Mouse (Mus musculus) retina, embryonic 14.5 days (tissue): ENCODE results near the gene Snx30.
"Not testable (repeated sequence)": the region's sequence is repeated elsewhere in the genome, so short reads cannot be mapped to it uniquely, and the experiment has no call there.

Experiments
- DNase-seq: peaks from one replicate; pipeline ENCODE4 v3.0.0-alpha.2; 2015; ENCODE audit warnings: low spot score

Gene Snx30

DNA sequence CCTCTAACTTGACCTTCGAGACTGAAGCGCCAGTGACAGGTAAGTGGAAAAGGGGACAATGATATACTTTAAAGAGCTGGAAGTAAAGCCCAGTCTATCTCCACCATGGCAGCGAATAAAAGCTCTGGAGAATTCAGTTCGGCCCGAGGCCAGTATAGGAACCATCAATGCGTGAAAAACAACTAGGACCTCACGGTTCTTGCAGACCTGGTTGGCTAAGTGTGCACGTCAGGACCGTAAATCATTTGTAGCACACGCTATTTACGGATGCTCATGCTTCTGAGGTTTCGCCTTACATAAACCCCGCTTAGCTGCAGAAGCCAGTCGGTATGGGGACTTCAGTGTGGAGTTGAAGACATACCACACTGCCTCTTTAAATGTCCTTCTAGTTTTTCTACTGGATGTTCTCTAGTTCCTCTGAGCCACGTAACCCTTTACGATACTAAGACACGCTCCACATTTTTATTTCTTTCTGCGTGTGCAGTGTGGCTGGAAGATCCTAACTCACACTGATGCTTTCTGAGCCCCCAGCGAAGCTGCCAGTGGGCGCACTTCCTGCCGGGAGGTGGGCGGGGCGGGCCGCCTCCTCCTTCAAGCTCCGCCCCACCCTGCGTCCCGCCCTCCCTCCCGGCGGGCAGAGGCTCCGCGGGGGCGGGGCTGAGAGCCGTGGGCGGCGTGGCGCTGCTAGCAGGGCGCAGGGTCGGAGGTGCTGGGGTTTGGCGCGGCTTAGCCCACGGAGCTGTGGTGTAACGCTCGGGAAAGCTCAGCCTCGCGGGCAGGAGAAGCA lies at the start of gene Snx30:
Gene Snx30, plus strand, starts transcription at position 660 of the 787 bp plus-strand sequence.
- DNase-seq = peak; percentile 93

DNA sequence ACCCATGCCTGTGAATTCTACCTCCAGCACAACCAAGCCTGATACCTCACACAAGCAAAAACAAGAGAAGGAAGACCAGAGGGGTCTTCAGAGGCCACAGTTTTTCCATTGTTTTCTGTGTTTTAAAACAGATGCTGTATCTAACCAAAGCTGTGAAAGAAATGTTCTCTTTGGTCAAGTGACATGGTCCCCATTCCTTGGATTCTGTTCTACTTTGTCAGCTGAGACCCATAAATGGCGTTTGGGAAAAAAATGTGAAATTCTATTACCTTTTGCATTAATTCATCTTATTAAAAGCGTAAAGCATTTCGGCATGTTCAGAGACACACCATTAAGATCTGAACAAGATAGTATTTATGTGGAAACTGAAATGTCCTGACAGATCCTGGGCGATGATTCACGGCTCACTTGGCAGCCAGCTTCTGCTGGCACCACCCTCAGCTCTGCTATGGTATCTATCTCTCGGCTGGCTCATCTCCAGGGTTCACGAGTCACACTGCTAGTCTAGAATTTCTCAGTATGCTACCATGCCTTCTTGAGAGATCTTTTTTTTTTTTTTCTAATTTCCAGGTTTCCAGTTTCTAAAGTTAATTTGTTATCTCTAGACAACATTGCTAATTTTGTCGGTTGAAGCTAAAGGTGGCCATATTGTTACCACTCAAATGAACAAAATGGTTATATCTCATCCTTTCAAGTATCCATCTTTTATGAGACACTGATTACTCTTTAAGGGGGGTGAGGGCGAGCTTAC lies 49.1 kb upstream of the Snx30 start:
- no peak for DNase-seq

DNA sequence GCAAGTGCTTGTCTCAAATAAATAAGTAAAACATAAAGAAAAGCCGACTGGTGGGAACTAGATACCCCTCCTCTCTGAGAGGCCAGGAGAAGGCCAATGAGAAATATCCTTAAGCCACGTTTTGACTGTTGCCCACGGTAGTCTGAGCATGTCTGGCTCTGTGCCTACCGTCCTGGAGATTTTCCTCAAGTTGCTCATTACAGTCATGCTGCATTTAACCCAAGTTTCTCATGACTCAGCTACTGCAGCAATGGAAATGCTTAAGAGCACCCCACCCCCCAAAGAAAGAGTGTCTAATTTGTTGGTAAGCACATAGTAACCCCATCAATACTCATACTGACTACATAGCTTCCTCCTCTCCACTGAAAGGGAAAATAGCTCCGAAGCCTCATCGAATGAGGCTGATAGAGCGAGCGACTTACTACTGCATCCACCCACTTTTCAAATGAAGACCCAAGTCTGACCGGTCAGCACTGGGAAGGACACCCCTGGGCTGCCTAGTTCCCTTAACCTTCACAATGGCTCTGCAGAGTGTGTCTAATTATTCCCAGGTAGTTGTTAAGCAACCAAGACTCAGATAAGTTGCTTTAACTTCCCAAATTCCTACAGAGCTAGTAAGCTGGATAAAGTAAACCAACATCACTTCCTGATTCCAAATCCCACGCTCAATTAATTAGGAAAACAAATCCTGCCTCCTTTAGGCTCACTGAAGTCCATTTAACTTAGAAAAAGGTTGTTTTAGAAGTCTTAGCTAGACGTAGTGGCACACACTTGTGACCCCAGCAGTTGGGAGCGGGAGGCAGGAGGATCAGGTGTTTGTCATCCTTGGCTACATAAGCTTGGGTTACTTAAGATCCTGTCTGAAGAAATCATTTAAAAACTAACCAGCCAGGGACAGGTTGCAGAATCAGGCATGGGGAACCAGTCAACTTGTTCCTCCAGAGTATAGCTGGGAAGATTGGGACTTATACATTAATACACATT lies 47.9 kb upstream of the Snx30 start:
- no peak for DNase-seq

DNA sequence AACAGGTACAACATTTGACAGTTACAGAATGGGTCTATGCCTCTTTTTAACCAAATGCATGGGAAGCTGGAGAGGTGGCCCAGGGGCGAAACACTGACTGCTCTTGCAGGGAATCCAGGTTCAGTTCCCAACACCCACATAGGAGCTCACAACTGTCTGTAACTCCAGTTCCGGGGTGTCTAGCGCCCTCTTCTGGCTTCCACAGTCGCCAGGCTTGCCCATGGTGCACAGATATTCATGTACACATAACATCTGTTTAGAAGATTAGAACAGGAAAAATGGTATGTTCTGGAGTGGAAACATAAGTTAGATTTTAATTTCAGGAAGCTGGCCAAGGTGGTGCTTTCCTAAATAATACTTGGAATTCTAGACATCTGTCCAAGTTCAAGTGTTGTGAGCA lies 45.6 kb upstream of the Snx30 start:
- DNase-seq = no peak

DNA sequence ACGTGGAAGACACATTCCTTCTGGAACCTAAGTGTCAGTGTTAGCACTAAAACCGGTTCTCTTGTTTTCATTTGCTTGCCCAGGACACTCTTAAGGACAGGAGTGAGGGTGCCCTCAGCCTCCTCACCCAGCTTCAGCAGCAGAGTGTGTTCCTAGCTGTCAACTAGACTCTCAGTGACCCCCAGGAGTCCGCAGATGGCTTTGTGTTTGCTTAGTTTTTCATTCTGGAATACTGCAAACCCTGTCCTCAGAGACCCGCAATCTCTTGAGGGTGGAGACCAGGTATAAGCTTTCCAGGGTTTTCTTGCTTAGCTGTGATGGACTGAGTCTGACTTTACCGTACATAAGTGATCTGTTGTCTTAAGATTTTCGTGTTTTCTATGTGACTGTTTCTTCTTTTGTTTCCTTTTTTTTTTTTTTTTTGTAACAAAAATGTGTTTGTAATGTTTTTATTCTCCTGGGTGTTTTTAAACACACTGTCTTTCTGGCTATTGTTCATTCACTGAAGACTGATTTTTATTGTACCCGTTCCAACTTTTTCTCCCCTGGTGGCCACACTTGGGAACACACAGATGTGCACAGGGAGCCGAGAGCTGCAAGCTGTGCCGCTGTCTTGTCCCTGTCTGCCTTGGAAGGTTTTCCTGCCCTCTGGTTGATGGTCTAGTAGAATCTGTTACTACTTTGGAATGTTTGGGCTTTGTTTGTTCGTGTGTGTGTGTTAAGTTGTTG lies 44.8 kb upstream of the Snx30 start:
- DNase-seq = peak; percentile 60

DNA sequence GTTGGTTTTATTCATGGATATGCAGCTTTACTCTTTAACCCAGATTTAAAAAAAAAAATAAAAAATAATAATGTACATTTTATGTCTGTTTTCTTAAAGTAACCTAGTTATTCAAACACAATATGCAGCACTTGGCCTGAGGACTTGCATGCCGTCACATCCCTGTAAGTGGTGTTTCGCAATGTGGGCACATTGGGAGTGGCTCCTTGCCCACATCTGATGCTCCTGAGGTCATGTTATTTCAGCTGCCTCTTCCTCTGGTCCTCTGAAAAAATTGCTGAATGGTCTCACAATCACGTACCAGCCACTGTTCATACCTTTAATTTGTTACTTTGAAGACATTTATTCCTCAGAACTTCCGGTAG lies 44.3 kb upstream of the Snx30 start:
- DNase-seq = no peak

DNA sequence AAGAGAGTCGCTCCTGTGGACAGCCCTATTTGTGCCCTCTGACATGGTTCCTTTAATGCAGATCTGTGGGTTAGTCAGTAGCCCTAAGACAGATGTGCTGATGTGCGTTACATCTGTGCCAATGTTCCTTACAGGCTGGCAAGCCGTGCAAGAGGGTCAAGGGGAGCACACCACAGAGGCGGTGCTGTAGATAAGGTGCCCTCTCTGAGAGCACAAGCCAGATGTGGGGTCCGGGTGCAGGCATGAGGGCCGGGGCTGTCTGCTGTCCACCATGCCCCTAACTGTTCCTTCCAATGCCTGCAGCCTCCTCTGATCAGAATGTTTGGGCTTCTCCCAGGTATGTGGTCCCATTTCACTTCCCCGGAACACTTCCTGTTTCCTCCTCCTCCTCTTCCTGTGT lies 40.7 kb upstream of the Snx30 start:
- DNase-seq = no peak

DNA sequence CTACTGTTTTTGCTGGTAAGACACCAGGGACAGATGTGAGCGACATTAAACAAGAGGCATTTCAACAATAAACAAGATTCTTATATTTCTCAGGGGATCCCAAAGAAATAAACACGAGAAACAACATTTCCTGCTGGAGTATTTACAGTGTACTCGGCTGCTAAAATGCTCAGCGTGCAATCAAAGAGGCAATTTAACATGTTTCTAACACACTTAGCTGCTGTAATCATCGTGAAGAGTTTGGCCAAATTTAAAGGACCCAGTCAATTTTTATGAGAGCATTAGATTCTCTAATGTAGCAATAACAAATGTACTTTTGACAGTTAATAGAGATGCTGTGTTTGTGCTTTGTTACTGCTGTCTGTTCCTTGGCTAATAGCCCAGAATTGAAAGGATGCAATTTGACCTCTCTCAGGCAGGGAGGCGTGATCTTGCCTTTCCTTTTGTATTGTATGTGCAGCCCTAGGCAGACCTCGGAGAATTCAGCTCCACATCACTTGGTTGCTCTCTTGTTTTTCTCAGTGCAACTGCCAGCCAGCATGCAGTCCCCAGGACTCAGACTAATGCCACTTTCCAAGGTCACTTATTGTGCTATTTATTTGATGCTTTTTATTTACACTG lies 40.1 kb upstream of the Snx30 start:
- peak; percentile 37 for DNase-seq

DNA sequence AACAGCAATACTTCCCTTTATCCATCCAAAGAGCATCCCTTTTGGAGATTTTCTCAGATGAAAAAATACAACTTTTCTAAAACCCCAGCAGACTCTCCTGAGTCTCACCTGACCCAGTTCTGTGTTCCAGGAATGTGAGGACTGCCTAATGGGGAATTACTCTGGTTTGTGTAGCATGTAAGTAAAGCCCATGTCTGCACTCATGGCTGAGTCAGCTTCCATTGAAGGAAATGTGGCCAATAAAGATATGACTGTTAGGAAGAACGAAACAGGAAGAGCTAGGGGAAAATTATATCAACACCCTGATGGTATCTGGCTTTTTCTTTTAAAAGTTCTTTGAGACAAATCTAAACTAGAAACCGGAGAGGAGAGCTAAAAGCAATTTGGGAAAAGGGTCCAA lies 37.9 kb upstream of the Snx30 start:
- DNase-seq = no peak

DNA sequence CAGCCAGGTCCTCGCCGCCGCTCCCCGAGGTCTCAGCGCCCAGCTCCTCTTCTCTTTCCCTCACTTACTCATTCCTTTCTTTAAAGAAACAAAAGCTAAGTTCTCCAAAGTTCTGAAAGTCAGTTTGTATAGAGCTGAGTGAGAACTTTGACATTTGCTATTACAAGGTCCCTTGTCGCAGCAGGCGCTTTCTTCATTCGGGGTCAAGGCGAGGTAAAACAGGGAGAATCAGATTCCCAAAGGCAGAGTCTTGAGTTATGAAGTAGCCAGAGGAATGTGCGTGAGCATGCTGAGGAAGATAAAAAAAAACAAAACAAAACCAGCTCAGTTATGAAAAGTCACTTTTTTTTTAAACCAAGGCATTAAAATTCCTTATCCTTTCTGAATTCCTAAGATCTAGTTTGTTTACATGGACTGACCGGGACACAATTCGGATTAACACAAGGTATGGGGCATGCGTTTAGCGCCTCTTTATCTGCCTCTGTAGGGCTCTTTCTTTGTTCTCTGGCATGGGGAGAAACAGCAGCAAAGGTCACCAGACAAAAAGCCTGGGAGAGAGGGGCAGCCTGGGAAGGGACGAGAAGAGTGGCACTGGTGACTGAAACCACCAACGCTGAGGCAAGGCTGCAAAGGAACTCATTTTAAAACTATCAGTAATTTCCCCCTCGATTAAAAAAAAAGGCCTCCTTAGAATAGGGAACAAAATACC lies 33.3 kb upstream of the Snx30 start:
- DNase-seq = peak; percentile 25

DNA sequence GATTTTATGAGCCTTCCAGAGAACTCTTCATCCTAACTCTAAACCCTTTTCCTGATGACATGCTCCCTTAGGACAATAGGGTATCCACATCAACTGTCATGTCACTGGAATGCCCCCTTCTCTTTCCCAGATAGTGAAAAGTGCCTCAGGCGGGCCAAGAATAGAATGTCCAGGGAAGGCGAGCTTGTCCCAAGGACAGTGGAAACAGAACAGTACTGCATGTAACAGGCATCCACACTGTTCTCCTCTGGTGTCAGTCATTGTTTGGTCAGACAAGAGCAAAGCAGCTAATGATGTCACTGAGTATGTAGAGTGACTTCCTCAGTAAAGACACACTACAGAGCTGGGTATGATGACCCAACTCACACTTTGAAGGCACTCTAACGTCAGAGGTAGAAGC lies 27.8 kb upstream of the Snx30 start:
- no peak for DNase-seq

DNA sequence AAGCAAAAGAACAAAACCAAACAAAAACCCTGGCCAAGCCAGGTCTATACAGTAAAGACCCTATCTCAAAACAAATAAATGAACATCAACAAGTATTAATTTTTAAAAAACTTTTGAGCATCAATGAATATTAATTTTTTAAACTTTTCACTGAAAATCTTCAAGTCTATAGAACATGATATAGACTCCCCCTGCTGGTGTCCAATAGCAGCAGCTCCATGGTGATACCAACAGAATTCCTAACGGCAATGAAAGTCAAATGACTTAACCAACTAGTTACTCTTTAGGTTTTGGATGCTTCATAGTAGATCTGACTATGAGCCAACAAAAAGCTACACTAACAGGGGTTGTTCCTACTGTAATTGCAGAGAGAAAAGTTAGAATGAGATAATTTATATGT lies 25.1 kb upstream of the Snx30 start:
- DNase-seq = peak; percentile 70

DNA sequence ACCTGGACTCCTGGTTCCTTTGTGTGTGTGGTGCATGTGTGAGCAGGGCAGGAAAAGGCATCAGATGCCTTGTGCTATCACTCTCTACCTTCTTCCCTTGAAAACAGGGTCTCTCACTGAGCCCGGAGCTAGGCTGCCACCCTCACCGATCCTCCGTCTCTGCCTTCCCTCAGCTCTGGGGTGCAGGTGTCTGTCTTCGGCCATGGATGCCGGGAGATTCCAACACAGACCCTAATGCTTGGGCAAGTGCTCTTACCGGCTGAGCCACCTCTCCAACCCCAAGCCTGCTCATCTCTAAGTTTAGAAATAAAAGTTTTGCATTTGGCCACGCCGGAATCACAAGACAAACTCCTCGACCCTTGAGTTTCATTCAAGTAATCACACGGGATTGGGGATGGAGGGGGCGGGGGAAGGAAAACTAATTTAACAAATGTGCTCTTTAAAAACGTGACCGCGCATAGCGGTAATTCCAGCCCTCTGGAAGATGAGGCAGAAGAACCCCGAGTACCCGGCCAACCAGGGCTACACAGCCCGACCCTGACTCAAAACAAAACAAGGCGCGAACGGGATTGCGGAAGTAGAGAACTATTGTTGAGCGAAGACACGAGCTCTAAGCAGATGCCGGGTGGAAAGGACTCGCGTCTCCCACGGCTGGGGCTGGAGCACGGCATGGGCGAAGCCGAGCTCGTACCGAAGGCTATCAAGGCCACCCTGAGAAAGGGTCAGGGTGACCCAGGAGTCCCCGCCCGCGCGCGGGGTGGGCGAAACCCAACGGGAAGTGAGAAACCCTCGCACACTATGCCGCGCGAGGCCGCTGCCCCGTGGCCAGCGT lies 22.6 kb upstream of the Snx30 start:
- no peak for DNase-seq

DNA sequence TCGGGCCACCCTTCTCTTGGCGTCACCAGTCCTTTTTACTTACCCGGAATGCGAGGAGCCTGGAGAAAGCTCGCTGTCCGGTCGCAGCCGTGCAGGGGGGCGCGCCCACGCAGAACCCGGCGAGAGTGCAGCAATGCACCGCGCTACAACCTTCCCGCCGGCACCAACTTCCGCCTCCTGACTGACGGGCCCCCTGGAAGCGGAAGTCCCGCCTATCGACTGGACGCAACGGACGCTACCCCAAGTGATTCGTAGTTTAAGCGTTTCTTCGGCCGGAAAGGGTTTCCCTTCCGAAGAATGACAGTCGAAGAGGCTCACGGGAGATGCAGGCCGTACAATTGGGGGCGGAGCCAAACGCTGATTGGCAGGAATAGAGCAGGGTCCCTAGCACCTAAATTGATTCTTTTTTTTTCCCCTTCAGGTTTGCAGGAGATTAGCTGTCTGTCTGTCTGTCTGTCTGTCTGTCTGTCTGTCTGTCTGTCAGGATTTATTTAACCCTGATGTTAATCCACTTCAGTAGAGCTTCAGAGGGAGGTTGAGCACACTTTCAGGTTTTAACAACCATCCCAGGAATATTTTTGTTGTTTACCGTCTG lies 21.9 kb upstream of the Snx30 start:
- peak; percentile 98 for DNase-seq

DNA sequence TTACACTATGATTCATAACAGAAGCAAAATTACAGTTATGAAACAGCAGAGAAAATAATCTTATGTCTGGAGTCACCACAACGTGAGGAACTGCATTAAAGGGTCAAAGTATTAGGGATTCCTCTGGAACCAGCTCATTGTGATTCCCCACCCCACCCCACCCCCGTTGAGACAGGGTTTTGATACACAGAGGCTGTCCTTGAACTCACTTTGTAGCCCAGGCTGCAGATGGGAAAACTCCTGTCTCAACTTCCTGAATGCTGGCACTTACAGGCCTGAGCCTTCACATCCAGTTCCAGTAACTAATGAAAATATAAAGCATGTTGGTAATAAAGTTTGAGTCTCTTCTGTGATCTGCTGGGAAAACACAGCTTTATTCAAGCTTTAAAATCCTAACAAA lies 20.2 kb upstream of the Snx30 start:
- no peak for DNase-seq

DNA sequence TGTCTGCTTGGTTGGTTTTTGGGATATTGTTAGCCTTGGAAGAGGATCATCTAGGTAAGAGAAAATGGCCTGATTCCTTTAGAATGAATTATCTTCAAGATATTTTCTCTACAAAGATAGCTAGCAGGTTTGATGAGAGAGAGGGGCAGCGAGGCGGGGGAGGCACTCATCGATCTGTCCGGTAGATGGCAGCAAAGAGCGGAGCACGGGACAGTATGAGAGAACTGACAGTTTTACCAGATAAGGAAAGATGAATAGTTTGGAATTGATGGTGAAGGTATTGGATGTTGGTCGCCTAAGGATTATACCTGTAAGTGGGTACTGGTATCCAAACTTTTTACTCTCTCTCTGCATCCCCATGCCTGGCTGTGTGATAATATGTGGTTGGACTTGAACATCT lies 19.0 kb upstream of the Snx30 start:
- peak; percentile 87 for DNase-seq

DNA sequence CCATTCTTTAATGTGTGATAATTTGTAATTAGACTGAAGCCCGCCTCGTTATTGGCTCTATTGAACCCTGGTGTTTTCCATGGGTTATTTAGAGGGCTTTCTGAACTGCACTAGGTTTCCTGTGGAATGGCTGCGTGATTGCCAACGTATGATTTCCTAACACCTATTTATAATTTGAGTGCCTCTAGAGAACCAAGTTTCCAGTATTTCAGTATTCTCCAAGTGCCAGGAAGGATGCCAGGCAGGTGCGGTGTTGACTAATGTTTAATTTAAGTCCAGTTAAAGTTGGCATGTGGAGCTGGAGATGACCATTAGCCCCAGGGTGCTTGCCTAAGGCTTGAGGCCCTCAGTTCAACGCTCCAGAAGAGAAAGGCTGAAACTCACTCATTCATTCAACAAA lies 18.5 kb upstream of the Snx30 start:
- no peak for DNase-seq

DNA sequence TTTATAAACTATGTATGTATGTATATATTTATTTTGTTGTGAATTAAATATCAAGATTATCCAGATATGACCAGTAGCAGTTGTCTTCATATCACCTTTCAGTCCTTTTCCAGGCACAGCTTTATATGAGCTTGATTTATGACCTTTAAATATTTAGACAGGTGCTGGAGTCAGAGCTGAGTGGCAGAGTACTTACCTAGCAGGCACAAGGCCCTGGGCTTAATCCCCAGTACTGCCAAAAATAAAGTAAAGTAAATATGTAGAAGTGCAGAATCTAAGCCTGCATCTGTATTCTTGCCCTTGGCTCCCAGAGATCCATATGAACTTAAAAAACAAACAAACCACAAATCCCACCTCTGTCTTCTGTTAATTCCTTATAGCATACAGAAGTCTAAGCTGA lies 16.6 kb upstream of the Snx30 start:
- DNase-seq = no peak

DNA sequence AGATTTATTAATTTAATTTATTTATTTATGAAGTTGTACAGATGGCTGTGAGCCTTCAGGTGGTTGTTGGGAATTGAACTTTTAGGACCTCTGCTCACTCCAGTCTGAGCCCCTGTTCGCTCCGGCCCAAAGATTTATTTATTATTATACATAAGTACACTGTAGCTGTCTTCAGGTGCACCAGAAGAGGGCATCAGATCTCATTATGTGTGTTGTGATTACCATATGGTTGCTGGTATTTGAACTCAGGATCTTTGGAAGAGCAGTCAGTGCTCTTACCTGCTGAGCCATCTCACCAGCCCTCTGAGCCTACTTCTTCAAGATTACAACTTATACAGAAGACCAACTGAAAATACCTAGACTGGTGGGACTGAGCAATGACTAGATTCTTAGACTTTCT lies 12.0 kb upstream of the Snx30 start:
- not testable (repeated sequence) for DNase-seq
